Mouse (Mus musculus) bone marrow, adult 2 months (tissue): ENCODE results near the gene Kdm2a.

Source experiments
- CTCF ChIP-seq: fragments of 200-500 bp; IDR thresholded peaks from 2 replicates; pipeline ENCODE4 v1.5.1; 2011; ENCODE audit warnings: low read length, control low read depth; ENCODE audit not compliant: control insufficient read depth, insufficient read depth
- POLR2A ChIP-seq: fragments of 200-500 bp; IDR thresholded peaks from 2 replicates; pipeline ENCODE4 v1.6.1; 2011; ENCODE audit warnings: low read depth, mild to moderate bottlenecking, control low read depth, low read length, borderline replicate concordance; ENCODE audit not compliant: control insufficient read depth

DNA sequence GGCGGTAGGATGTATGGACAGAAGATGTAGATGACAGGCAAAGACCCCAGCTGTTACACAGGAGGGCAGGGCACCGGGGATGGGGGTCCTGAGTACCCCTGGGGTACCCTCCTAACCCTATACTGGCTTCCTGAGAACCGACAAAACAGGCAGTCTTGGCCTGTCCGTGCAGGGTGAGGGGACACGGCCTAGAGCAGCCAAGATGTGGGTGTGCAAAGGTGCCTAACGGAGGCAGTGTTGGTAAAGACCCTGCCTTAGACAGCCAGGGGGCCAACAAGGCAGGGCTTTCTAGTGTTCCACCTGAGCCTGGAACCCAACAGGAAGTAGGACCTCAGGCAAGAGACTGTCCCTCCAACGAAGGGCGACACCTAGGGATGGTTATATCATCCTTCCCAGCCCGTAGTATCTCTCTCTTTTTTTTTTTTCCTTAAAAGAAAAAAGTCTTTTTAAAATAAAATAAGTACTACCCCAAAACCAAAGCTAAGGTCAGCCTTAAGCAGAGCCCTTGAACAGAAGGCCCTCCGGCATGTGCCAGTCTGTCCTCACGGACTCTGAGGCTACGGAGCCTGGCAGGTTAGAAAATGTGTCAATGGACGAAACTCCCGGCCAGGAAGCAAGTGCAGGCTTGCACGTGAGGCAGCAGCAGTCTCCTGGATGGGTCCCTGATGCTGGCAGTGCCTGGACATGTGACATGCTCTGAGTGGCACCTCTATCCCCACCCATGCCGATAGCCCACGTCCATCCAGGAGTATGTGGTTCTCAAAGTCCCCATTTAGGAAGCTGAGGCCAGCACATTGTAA, 99.6 kb downstream of the Kdm2a start:
- no peak for TF ChIP-seq POLR2A
- peak; percentile 25; the same call in 1 of the 2 replicates for TF ChIP-seq CTCF
